Mouse (Mus musculus) MEL (cell line): ENCODE results near the gene St6galnac3. TPM values are rescaled to one million over a fixed set of nuclear protein-coding genes. Genes with fewer than 3 reads are reported as not detected.

Source experiments
- DNase-seq: peaks from one replicate; pipeline ENCODE4 v3.0.0; 2011; ENCODE audit warnings: low read depth, low spot score
- H3K27ac ChIP-seq: 2 replicates; pipeline ENCODE4 v1.5.1; 2012; ENCODE audit warnings: low read depth, mild to moderate bottlenecking, control low read depth, low read length, moderate library complexity; ENCODE audit not compliant: control insufficient read depth
- H3K27me3 ChIP-seq, 2 experiments: fragments of 150-350 bp in 1 of 2; sonication (generic) in 1 of 2; 2 replicates each; pipeline ENCODE4 v1.6.1; 2012; ENCODE audit warnings: low read length in 2 of 2, mild to moderate bottlenecking in 2 of 2, improper control_type of control experiment in 1 of 2, moderate library complexity in 1 of 2; ENCODE audit not compliant: insufficient read depth in 2 of 2, control insufficient read depth in 1 of 2
- H3K36me3 ChIP-seq, 2 experiments: 2 replicates each; pipeline ENCODE4 v1.6.1; 2012 to 2014; ENCODE audit warnings: low read length in 2 of 2, improper control_type of control experiment in 1 of 2, inconsistent platforms in 1 of 2, mild to moderate bottlenecking in 1 of 2; ENCODE audit not compliant: insufficient read depth in 2 of 2, control insufficient read depth in 1 of 2
- H3K4me1 ChIP-seq, 2 experiments: fragments of 150-350 bp in 1 of 2; sonication (generic) in 1 of 2; 2 replicates each; pipeline ENCODE4 v1.6.1; 2012; ENCODE audit warnings: low read length in 2 of 2, improper control_type of control experiment in 1 of 2, mild to moderate bottlenecking in 1 of 2; ENCODE audit not compliant: insufficient read depth in 2 of 2, control insufficient read depth in 1 of 2
- H3K4me3 ChIP-seq, 2 experiments: fragments of 150-350 bp in 1 of 2; sonication (generic) in 1 of 2; 2 replicates each; pipeline ENCODE4 v1.5.1; 2012; ENCODE audit warnings: low read depth in 2 of 2, low read length in 2 of 2, mild to moderate bottlenecking in 2 of 2, moderate library complexity in 2 of 2, control low read depth in 1 of 2, improper control_type of control experiment in 1 of 2; ENCODE audit not compliant: control insufficient read depth in 1 of 2, insufficient read depth in 1 of 2
- H3K79me2 ChIP-seq: 2 replicates; pipeline ENCODE4 v1.6.1; 2012; ENCODE audit warnings: mild to moderate bottlenecking, low read length, moderate library complexity; ENCODE audit not compliant: control insufficient read depth, poor library complexity, insufficient read depth
- H3K9ac ChIP-seq: 2 replicates; pipeline ENCODE4 v1.6.1; 2012; ENCODE audit warnings: low read depth, mild to moderate bottlenecking, control low read depth, low read length, moderate library complexity; ENCODE audit not compliant: control insufficient read depth, poor library complexity, severe bottlenecking
- H3K9me3 ChIP-seq: fragments of 150-350 bp; sonication (generic); replicated peaks from 2 replicates; pipeline ENCODE4 v1.6.1; 2012; ENCODE audit warnings: mild to moderate bottlenecking, low read length, improper control_type of control experiment, moderate library complexity; ENCODE audit not compliant: insufficient read depth
- BHLHE40 ChIP-seq: IDR thresholded peaks from 2 replicates; pipeline ENCODE4 v1.6.1; 2012; ENCODE audit warnings: low read depth, mild to moderate bottlenecking, inconsistent platforms, low read length, improper control_type of control experiment, borderline replicate concordance
- CHD1 ChIP-seq: IDR thresholded peaks from 2 replicates; pipeline ENCODE4 v1.6.1; 2012; ENCODE audit warnings: low read depth, mild to moderate bottlenecking, inconsistent platforms, low read length, improper control_type of control experiment
- E2F4 ChIP-seq: IDR thresholded peaks from 2 replicates; pipeline ENCODE4 v1.6.1; 2011; ENCODE audit warnings: low read depth, low read length, improper control_type of control experiment, borderline replicate concordance
- ETS1 ChIP-seq: IDR thresholded peaks from 2 replicates; pipeline ENCODE4 v1.6.1; 2012; ENCODE audit warnings: low read depth, mild to moderate bottlenecking, inconsistent platforms, low read length, improper control_type of control experiment, moderate library complexity
- GATA1 ChIP-seq: IDR thresholded peaks from 2 replicates; pipeline ENCODE4 v1.6.1; 2011; ENCODE audit warnings: low read depth, low read length, improper control_type of control experiment
- MAFK ChIP-seq: IDR thresholded peaks from 2 replicates; pipeline ENCODE4 v1.6.1; 2011; ENCODE audit warnings: low read depth, mild to moderate bottlenecking, low read length, improper control_type of control experiment, borderline replicate concordance
- MAX ChIP-seq: IDR thresholded peaks from 2 replicates; pipeline ENCODE4 v1.6.1; 2011; ENCODE audit warnings: low read length, improper control_type of control experiment
- MEF2A ChIP-seq: IDR thresholded peaks from 2 replicates; pipeline ENCODE4 v1.6.1; 2014; ENCODE audit warnings: low read depth, mild to moderate bottlenecking, inconsistent platforms, low read length, improper control_type of control experiment; ENCODE audit not compliant: poor library complexity, insufficient replicate concordance, severe bottlenecking; ENCODE audit errors: extremely low read depth
- MXI1 ChIP-seq: IDR thresholded peaks from 2 replicates; pipeline ENCODE4 v1.6.1; 2011; ENCODE audit warnings: mild to moderate bottlenecking, low read depth, low read length, improper control_type of control experiment
- MYB ChIP-seq: IDR thresholded peaks from 2 replicates; pipeline ENCODE4 v1.6.1; 2011; ENCODE audit warnings: mild to moderate bottlenecking, low read depth, low read length, improper control_type of control experiment
- MYC ChIP-seq: IDR thresholded peaks from 2 replicates; pipeline ENCODE4 v1.6.1; 2011; ENCODE audit warnings: low read depth, mild to moderate bottlenecking, low read length, improper control_type of control experiment, moderate library complexity
- NELFE ChIP-seq: IDR thresholded peaks from 2 replicates; pipeline ENCODE4 v1.6.1; 2011; ENCODE audit warnings: low read depth, low read length, improper control_type of control experiment
- NRF1 ChIP-seq: IDR thresholded peaks from 2 replicates; pipeline ENCODE4 v1.6.1; 2014; ENCODE audit warnings: low read depth, mild to moderate bottlenecking, inconsistent platforms, low read length, improper control_type of control experiment, moderate library complexity; ENCODE audit not compliant: poor library complexity, insufficient read depth, severe bottlenecking
- POLR2A ChIP-seq, 2 experiments: IDR thresholded peaks; 2 replicates each; pipeline ENCODE4 v1.6.1; 2011 to 2012; ENCODE audit warnings: low read length in 2 of 2, mild to moderate bottlenecking in 2 of 2, control low read depth in 1 of 2, improper control_type of control experiment in 1 of 2, low read depth in 1 of 2, moderate library complexity in 1 of 2; ENCODE audit not compliant: control insufficient read depth in 1 of 2, insufficient read depth in 1 of 2, poor library complexity in 1 of 2
- POLR2AphosphoS2 ChIP-seq: IDR thresholded peaks from 2 replicates; pipeline ENCODE4 v1.6.1; 2011; ENCODE audit warnings: low read length, improper control_type of control experiment
- RAD21 ChIP-seq: IDR thresholded peaks from 2 replicates; pipeline ENCODE4 v1.6.1; 2011; ENCODE audit warnings: mild to moderate bottlenecking, low read depth, low read length, improper control_type of control experiment
- RCOR1 ChIP-seq: IDR thresholded peaks from 2 replicates; pipeline ENCODE4 v1.6.1; 2012; ENCODE audit warnings: low read depth, mild to moderate bottlenecking, inconsistent platforms, low read length, improper control_type of control experiment
- SIN3A ChIP-seq: IDR thresholded peaks from 2 replicates; pipeline ENCODE4 v1.6.1; 2012; ENCODE audit warnings: low read length, improper control_type of control experiment, inconsistent platforms
- SMC3 ChIP-seq: IDR thresholded peaks from 2 replicates; pipeline ENCODE4 v1.6.1; 2011; ENCODE audit warnings: low read depth, low read length, improper control_type of control experiment
- TAL1 ChIP-seq: IDR thresholded peaks from 2 replicates; pipeline ENCODE4 v1.6.1; 2012; ENCODE audit warnings: mild to moderate bottlenecking, inconsistent platforms, low read length, moderate library complexity, mixed read lengths
- UBTF ChIP-seq: IDR thresholded peaks from 2 replicates; pipeline ENCODE4 v1.6.1; 2012; ENCODE audit warnings: low read depth, mild to moderate bottlenecking, inconsistent platforms, low read length, improper control_type of control experiment, moderate library complexity, borderline replicate concordance; ENCODE audit not compliant: insufficient read depth
- USF1 ChIP-seq: IDR thresholded peaks from 2 replicates; pipeline ENCODE4 v1.6.1; 2014; ENCODE audit warnings: low read depth, mild to moderate bottlenecking, inconsistent platforms, low read length, improper control_type of control experiment, moderate library complexity
- USF2 ChIP-seq, 2 experiments: IDR thresholded peaks; 2 replicates each; pipeline ENCODE4 v1.6.1; 2011 to 2012; ENCODE audit warnings: improper control_type of control experiment in 2 of 2, low read length in 2 of 2, borderline replicate concordance in 1 of 2, inconsistent platforms in 1 of 2, low read depth in 1 of 2, mild to moderate bottlenecking in 1 of 2; ENCODE audit not compliant: insufficient read depth in 1 of 2
- ZNF384 ChIP-seq: IDR thresholded peaks from 2 replicates; pipeline ENCODE4 v1.6.1; 2012; ENCODE audit warnings: low read depth, mild to moderate bottlenecking, inconsistent platforms, low read length, improper control_type of control experiment
- polyA plus RNA-seq, 2 experiments: library from polyadenylated mRNA; stranded (reverse) in 1 of 2; unstranded in 1 of 2; fragments of >175 nt in 1 of 2; fragments of >200 nt in 1 of 2; gene quantifications; 2 replicates each; pipeline versions ENCODE4 v1.2.1 to v1.2.4; 2012; ENCODE audit warnings: low replicate concordance in 2 of 2, low read depth in 1 of 2; ENCODE audit not compliant: insufficient read length in 2 of 2, insufficient read depth in 1 of 2, missing spikeins in 1 of 2
- total RNA-seq: library from RNA; depleted of rRNA; stranded (reverse); fragments of 300-350 nt; gene quantifications from 2 replicates; pipeline ENCODE4 v1.2.3, GENCODE M21; 2012

St6galnac3 gene
- total and polyA plus RNA-seq, 3 experiments, result 7.8 to 11.4 TPM; not detected in 1

GRCm38 (mm10) chr3:153255910-153256309, 469.1 kb downstream of the St6galnac3 start:
- H3K9ac ChIP-seq, result no peak overlapping the region
- no peaks in the 10 kb centered on the region for H3K79me2 ChIP-seq
- no peak for DNase-seq
- no peaks in the 10 kb centered on the region for H3K27me3 ChIP-seq
- H3K36me3 ChIP-seq, result no peaks in the 10 kb centered on the region
- H3K27ac ChIP-seq, result no peak overlapping the region
- no peak for TF ChIP-seq USF1
- no peak for TF ChIP-seq SMC3
- no peak for TF ChIP-seq MAFK
- TF ChIP-seq GATA1, result no peak
- TF ChIP-seq MYC, result no peak
- no peak for TF ChIP-seq MEF2A
- TF ChIP-seq ZNF384, result no peak
- TF ChIP-seq RCOR1, result no peak
- TF ChIP-seq CHD1, result no peak
- TF ChIP-seq MAX, result no peak
- no peak for TF ChIP-seq NELFE
- TF ChIP-seq NRF1, result no peak
- TF ChIP-seq MXI1, result no peak
- no peak for TF ChIP-seq POLR2AphosphoS2
- TF ChIP-seq USF2 (IDR thresholded peaks at IDR 0.05; ENCODE audit: borderline replicate concordance in 1 of 2, insufficient read depth in 1 of 2, low read depth in 1 of 2, low read length in 2 of 2), result no peak
- no peak for TF ChIP-seq POLR2A (IDR thresholded peaks at IDR 0.05; ENCODE audit: control insufficient read depth in 1 of 2, insufficient read depth in 1 of 2, low read depth in 1 of 2, low read length in 2 of 2, poor library complexity in 1 of 2)
- TF ChIP-seq ETS1, result no peak
- no peak for TF ChIP-seq RAD21
- no peak for TF ChIP-seq SIN3A
- H3K4me3 ChIP-seq, result no peak overlapping the region
- H3K4me1 ChIP-seq, result no peaks in the 10 kb centered on the region
- H3K9me3 ChIP-seq, result no peaks in the 10 kb centered on the region

GRCm38 (mm10) chr3:153251653-153252052, 473.3 kb downstream of the St6galnac3 start:
- no peaks in the 10 kb centered on the region for H3K27me3 ChIP-seq
- H3K4me3 ChIP-seq, result no peak overlapping the region
- no peaks in the 10 kb centered on the region for H3K79me2 ChIP-seq
- H3K9ac ChIP-seq, result no peak overlapping the region
- no peak overlapping the region for H3K27ac ChIP-seq
- DNase-seq, result no peak
- TF ChIP-seq BHLHE40, result no peak
- no peak for TF ChIP-seq E2F4
- TF ChIP-seq UBTF, result no peak
- no peak for TF ChIP-seq POLR2A (IDR thresholded peaks at IDR 0.05; ENCODE audit: control insufficient read depth in 1 of 2, insufficient read depth in 1 of 2, low read depth in 1 of 2, low read length in 2 of 2, poor library complexity in 1 of 2)
- TF ChIP-seq NRF1, result no peak
- no peak for TF ChIP-seq MYB
- no peak for TF ChIP-seq CHD1
- no peak for TF ChIP-seq TAL1
- no peaks in the 10 kb centered on the region for H3K4me1 ChIP-seq
- no peaks in the 10 kb centered on the region for H3K9me3 ChIP-seq
- H3K36me3 ChIP-seq, result peaks cover 0 to 3% of the 10 kb centered on the region in 2 experiments; a peak in 2 of 4 replicates
